Mouse (Mus musculus): ENCODE measurements around the gene Tmem50b.

GRCm38 (mm10) chr16:91549616-91550015, 48.0 kb downstream of the Tmem50b start:
- no peak for TF ChIP-seq CTCF (IDR thresholded peaks at IDR 0.05; ENCODE audit: insufficient read depth, low read depth, low read length)
- TF ChIP-seq POLR2A (IDR thresholded peaks at IDR 0.05; ENCODE audit: insufficient read depth, low read depth, low read length) = no peak
